Mouse (Mus musculus) CH12.LX (cell line): Measurements from ENCODE around the gene Proser2. TPM values are rescaled to one million over a fixed set of nuclear protein-coding genes. Genes with fewer than 3 reads are reported as not detected.

Source experiments
- DNase-seq: peaks from one replicate; pipeline ENCODE4 v3.0.0-alpha.2; 2013; ENCODE audit errors: extremely low read depth
- H3K27ac ChIP-seq: 2 replicates; pipeline ENCODE4 v1.5.1; 2012; ENCODE audit warnings: low read depth, mild to moderate bottlenecking, control low read depth, moderate library complexity; ENCODE audit not compliant: insufficient read depth
- H3K27me3 ChIP-seq: replicated peaks from 2 replicates; pipeline ENCODE3; 2012; ENCODE audit warnings: inconsistent platforms
- H3K36me3 ChIP-seq, 2 experiments: replicated peaks in 1 of 2; 2 replicates each; pipeline versions ENCODE3 to v1.6.1; 2012; ENCODE audit warnings: inconsistent platforms in 1 of 2, low read length in 1 of 2, mild to moderate bottlenecking in 1 of 2, mixed read lengths in 1 of 2, moderate library complexity in 1 of 2; ENCODE audit not compliant: control insufficient read depth in 1 of 2, insufficient read depth in 1 of 2
- H3K4me1 ChIP-seq, 2 experiments: 2 replicates each; pipeline ENCODE4 v1.6.1; 2012; ENCODE audit warnings: inconsistent platforms in 1 of 2, moderate library complexity in 1 of 2; ENCODE audit not compliant: insufficient read depth in 2 of 2, control insufficient read depth in 1 of 2
- H3K4me2 ChIP-seq: 2 replicates; pipeline ENCODE4 v1.6.1; 2012; ENCODE audit warnings: low read depth, mild to moderate bottlenecking, control low read depth; ENCODE audit not compliant: poor library complexity, insufficient read depth, severe bottlenecking
- H3K4me3 ChIP-seq, 3 experiments: fragments of 150-350 bp in 1 of 3; sonication (generic) in 1 of 3; replicated peaks in 1 of 3; 2 replicates each; pipeline versions ENCODE3 to v1.5.1; 2011 to 2012; ENCODE audit warnings: low read depth in 2 of 3, low read length in 2 of 3, mild to moderate bottlenecking in 2 of 3, moderate library complexity in 2 of 3, control low read depth in 1 of 3, improper control_type of control experiment in 1 of 3, inconsistent platforms in 1 of 3, mixed read lengths in 1 of 3; ENCODE audit not compliant: poor library complexity in 1 of 3
- H3K79me2 ChIP-seq: replicated peaks from 2 replicates; pipeline ENCODE4 v1.6.1; 2012; ENCODE audit warnings: mild to moderate bottlenecking, moderate library complexity; ENCODE audit not compliant: control insufficient read depth, poor library complexity, insufficient read depth, severe bottlenecking; ENCODE audit errors: extremely low read depth
- H3K9ac ChIP-seq: 2 replicates; pipeline ENCODE4 v1.6.1; 2012; ENCODE audit warnings: low read depth, mild to moderate bottlenecking, control low read depth, moderate library complexity; ENCODE audit not compliant: insufficient read depth
- H3K9me3 ChIP-seq: replicated peaks from 2 replicates; pipeline ENCODE3; 2012; ENCODE audit warnings: low read length, inconsistent platforms, mixed read lengths
- BHLHE40 ChIP-seq: IDR thresholded peaks from 2 replicates; pipeline ENCODE4 v1.6.1; 2011; ENCODE audit warnings: mild to moderate bottlenecking, low read depth, low read length, improper control_type of control experiment
- CTCF ChIP-seq, 2 experiments: IDR thresholded peaks in 1 of 2; conservative IDR thresholded peaks in 1 of 2; 2 replicates each; pipeline ENCODE4 v1.5.1; 2011 to 2012; ENCODE audit warnings: low read depth in 2 of 2, low read length in 2 of 2, improper control_type of control experiment in 1 of 2, inconsistent platforms in 1 of 2, mild to moderate bottlenecking in 1 of 2, moderate library complexity in 1 of 2
- ETS1 ChIP-seq: conservative IDR thresholded peaks from 2 replicates; pipeline ENCODE4 v1.6.1; 2012; ENCODE audit warnings: low read depth, mild to moderate bottlenecking, inconsistent platforms, low read length, improper control_type of control experiment, moderate library complexity
- KAT2A ChIP-seq: IDR thresholded peaks from 2 replicates; pipeline ENCODE4 v1.6.1; 2012; ENCODE audit warnings: low read length, improper control_type of control experiment, inconsistent platforms; ENCODE audit not compliant: insufficient replicate concordance
- MAX ChIP-seq: IDR thresholded peaks from 2 replicates; pipeline ENCODE4 v1.6.1; 2011; ENCODE audit warnings: low read length, improper control_type of control experiment
- MEF2A ChIP-seq: IDR thresholded peaks from 2 replicates; pipeline ENCODE4 v1.6.1; 2014; ENCODE audit warnings: low read depth, mild to moderate bottlenecking, inconsistent platforms, low read length, improper control_type of control experiment, borderline replicate concordance
- MYC ChIP-seq: IDR thresholded peaks from 2 replicates; pipeline ENCODE4 v1.6.1; 2011; ENCODE audit warnings: low read depth, mild to moderate bottlenecking, improper control_type of control experiment, low read length
- NRF1 ChIP-seq: IDR thresholded peaks from 2 replicates; pipeline ENCODE4 v1.6.1; 2014; ENCODE audit warnings: low read depth, mild to moderate bottlenecking, inconsistent platforms, low read length, improper control_type of control experiment, moderate library complexity
- POLR2A ChIP-seq: IDR thresholded peaks from 2 replicates; pipeline ENCODE4 v1.6.1; 2011; ENCODE audit warnings: low read depth, mild to moderate bottlenecking, improper control_type of control experiment, low read length
- RCOR1 ChIP-seq: conservative IDR thresholded peaks from 2 replicates; pipeline ENCODE4 v1.6.1; 2012; ENCODE audit warnings: low read depth, mild to moderate bottlenecking, inconsistent platforms, low read length, improper control_type of control experiment
- SIN3A ChIP-seq: IDR thresholded peaks from 2 replicates; pipeline ENCODE4 v1.6.1; 2012; ENCODE audit warnings: low read length, improper control_type of control experiment, inconsistent platforms
- SMC3 ChIP-seq: IDR thresholded peaks from 2 replicates; pipeline ENCODE4 v1.6.1; 2011; ENCODE audit warnings: low read depth, low read length, improper control_type of control experiment
- TCF12 ChIP-seq: IDR thresholded peaks from 2 replicates; pipeline ENCODE4 v1.6.1; 2014; ENCODE audit warnings: low read depth, mild to moderate bottlenecking, inconsistent platforms, low read length, improper control_type of control experiment
- UBTF ChIP-seq: IDR thresholded peaks from 2 replicates; pipeline ENCODE4 v1.6.1; 2012; ENCODE audit warnings: low read depth, mild to moderate bottlenecking, inconsistent platforms, low read length, improper control_type of control experiment, moderate library complexity
- USF1 ChIP-seq: IDR thresholded peaks from 2 replicates; pipeline ENCODE4 v1.6.1; 2014; ENCODE audit warnings: low read depth, mild to moderate bottlenecking, inconsistent platforms, low read length, improper control_type of control experiment
- ZC3H11A ChIP-seq: IDR thresholded peaks from 2 replicates; pipeline ENCODE4 v1.6.1; 2012; ENCODE audit warnings: low read depth, mild to moderate bottlenecking, inconsistent platforms, low read length, improper control_type of control experiment
- ZNF384 ChIP-seq: IDR thresholded peaks from 2 replicates; pipeline ENCODE4 v1.6.1; 2012; ENCODE audit warnings: low read depth, low read length, improper control_type of control experiment, inconsistent platforms
- dilution Hi-C: fragments of 300-500 bp; cut with MboI; formaldehyde crosslinking; loops from 2 replicates; pipeline ENCODE4 v1.14.3; 2020; ENCODE audit warnings: low sequenced_read_pairs; ENCODE audit not compliant: extremely low pct_unique_long_range_greater_than_20kb, extremely low pct_ligation_motif_present
- in situ Hi-C: fragments of 300-500 bp; cut with MboI; formaldehyde crosslinking; loops from 3 replicates; pipeline ENCODE4 v1.14.3; 2019; ENCODE audit warnings: low sequenced_read_pairs, low pct_ligation_motif_present, low pct_unique_long_range_greater_than_20kb, mixed read lengths
- polyA plus RNA-seq: library from polyadenylated mRNA; unstranded; fragments of >175 nt; gene quantifications from 2 replicates; pipeline ENCODE4 v1.2.1, GENCODE M21; 2012; ENCODE audit warnings: low read depth; ENCODE audit not compliant: insufficient read length
- total RNA-seq, 2 experiments: library from RNA; depleted of rRNA; stranded (reverse); fragments of 300-350 nt in 1 of 2; fragments of >200 nt in 1 of 2; gene quantifications; 2 replicates each; pipeline ENCODE4 v1.2.3; 2012 to 2014

Gene Proser2
- total RNA-seq (2012; rRNA removed) (1.3 and 2.1 TPM in 2 replicates), total RNA-seq (2014; rRNA removed) (not detected in 2 replicates), polyA plus RNA-seq (0.11 and 0.29 TPM in 2 replicates)

GRCm38 (mm10) chr2:6129555-6130355 lies at the start of gene Proser2:
Gene Proser2, minus strand, starts transcription at chr2:6130211.
- in situ Hi-C loops = no loop called here
- H3K79me2 ChIP-seq = no peaks in the 10 kb centered on the region
- H3K4me3 ChIP-seq = peak within 1 kb of the TSS in 2 of 3 experiments; percentile 40 to 83
- no peak for DNase-seq
- TF ChIP-seq MEF2A (0 out of 2 replicates have a peak, but pooled peaks have one; percentile 36), ETS1 (no peak), POLR2A (peak; percentile 42; the same call in 1 of the 2 replicates), NRF1 (peak; percentile 18; the same call in 1 of the 2 replicates), BHLHE40 (peak; percentile 30; the same call in 1 of the 2 replicates), TCF12 (0 out of 2 replicates have a peak, but pooled peaks have one; percentile 23), USF1 (no peak), MAX (no peak), UBTF (no peak), RCOR1 (no peak), SMC3 (0 out of 2 replicates have a peak, but pooled peaks have one; percentile 5), ZC3H11A (no peak)
- TF ChIP-seq, all 38 proteins: peak for 6
- dilution Hi-C loops = no loop called here
- Histone ChIP-seq H3K4me2 (peak within 1 kb of the TSS; percentile 51), H3K9ac (peak within 1 kb of the TSS; percentile 11; the same call in 1 of the 2 replicates), H3K9me3 (peaks cover 8% of the 10 kb centered on the region), H3K4me1 (peaks cover 5 to 17% of the 10 kb centered on the region in 2 experiments; a peak in 3 of 4 replicates), H3K27ac (no peak within 1 kb of the TSS), H3K27me3 (no peaks in the 10 kb centered on the region), H3K36me3 (no peaks in the 10 kb centered on the region)

GRCm38 (mm10) chr2:6179749-6180117 lies 49.7 kb upstream of the Proser2 start:
- Histone ChIP-seq H3K79me2 (no peaks in the 10 kb centered on the region), H3K36me3 (no peaks in the 10 kb centered on the region), H3K9ac (no peak overlapping the region), H3K9me3 (peaks cover 3% of the 10 kb centered on the region), H3K27me3 (no peaks in the 10 kb centered on the region), H3K4me2 (no peak overlapping the region), H3K4me1 (peaks cover 4 to 15% of the 10 kb centered on the region in 2 experiments; a peak in 3 of 4 replicates), H3K27ac (no peak overlapping the region), H3K4me3 (no peak overlapping the region)
- no peak for DNase-seq
- in situ Hi-C loops (no loop called here), dilution Hi-C loops (no loop called here)
- TF ChIP-seq KAT2A (no peak), SIN3A (no peak), MYC (no peak), CTCF (conservative IDR thresholded peaks at IDR 0.05 in 1 of 2, IDR thresholded peaks at IDR 0.05 in 1 of 2; ENCODE audit: low read depth in 2 of 2, low read length in 2 of 2) (no peak), ZNF384 (peak; percentile 74)
